Mouse (Mus musculus) liver, postnatal 0 days (tissue): Measurements from ENCODE around the gene Brinp2.

Source experiments
- CTCF ChIP-seq: sonication (generic); IDR thresholded peaks from 2 replicates; pipeline ENCODE4 v1.5.1; 2016; ENCODE audit warnings: antibody characterized with exemption, low read depth
- EP300 ChIP-seq: IDR thresholded peaks from 2 replicates; pipeline ENCODE4 v1.6.1; 2016; ENCODE audit warnings: antibody characterized with exemption, low read depth, mild to moderate bottlenecking

DNA sequence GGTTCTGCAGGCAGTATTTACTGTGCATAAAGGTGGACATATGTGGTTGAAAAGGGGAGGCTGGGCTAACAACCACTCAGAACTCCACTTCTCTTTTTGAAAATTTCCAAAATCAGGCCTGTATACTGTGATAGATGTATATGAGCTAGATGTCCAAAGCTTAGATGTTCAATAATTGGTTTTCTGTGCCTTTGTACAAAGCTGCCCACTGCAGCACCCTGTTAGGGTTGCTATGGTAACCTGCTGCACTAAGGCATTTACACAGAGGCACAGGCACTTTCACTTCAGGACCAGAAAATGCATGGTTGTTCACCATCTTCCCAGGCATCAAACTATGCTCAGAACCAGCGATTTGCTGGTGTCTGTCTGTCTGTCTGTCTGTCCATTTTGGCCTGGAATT, 8.3 kb upstream of the Brinp2 start:
- TF ChIP-seq CTCF (no peak), EP300 (no peak)
